Mouse (Mus musculus): ENCODE data around the gene Atp1a4.

The Atp1a4 gene

DNA sequence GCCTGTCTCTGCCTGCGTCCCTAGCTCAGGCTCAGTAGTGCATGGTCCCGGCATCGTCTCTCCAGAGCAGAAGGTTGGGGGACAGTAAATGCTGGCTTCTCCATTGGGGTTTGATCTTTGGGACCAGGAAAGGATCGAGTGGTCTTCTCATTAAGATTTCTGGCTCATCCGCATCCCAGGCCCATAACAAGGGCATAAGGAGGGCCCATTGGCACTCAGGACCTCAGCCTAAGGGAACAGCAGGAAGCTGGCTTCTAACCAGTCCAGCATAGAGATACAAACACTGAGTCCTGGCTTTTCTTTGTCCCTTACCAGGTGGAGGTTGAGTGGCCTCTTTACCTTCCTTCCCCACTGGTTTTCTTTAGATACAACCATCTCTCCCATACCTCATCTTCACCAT is 60.4 kb downstream of the Atp1a4 start:
- DNase-seq (ENCODE audit: low spot score): no peak

GRCm38 (mm10) chr1:172197146-172197545 is 61.1 kb downstream of the Atp1a4 start:
- no peak for DNase-seq (ENCODE audit: low spot score)

DNA sequence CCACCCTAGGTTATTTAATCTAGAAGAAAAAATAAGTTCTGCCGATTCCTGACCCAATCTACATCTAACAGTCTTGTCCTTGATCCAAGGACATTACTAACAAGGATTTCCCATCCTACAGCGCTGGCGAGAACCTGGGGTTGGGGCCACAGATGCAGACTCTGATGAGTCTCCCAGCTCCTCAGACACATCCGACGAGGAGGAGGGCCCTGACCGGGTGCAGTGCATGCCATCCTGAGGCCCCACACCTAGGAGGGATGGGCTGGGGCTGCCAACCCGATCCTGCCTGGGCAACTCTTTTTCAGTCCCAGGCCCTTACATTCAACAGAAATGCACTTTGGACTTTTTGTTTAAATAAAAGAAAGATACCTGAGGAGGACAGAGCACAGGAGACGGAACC is 63.8 kb downstream of the Atp1a4 start:
- DNase-seq (ENCODE audit: low spot score): no peak

DNA sequence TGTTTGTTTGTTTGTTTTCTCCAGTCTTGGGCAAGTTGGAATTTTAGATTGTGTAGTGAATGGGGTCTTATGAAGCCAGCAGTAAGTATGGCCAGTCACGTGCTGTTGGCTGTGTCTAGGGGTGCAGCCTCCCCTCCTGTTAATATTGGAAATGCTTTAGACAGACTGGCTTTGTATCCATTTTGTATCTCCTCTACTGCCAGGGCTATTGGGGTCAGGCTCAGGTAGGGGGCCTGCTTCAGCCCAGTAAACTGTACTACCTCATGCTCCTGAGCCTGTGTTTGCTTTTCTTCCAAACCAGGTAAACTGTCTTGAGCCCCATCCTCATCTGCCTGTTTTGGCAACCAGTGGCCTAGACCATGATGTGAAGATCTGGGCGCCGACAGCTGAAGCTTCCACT is 66.0 kb downstream of the Atp1a4 start:
- DNase-seq (ENCODE audit: low spot score): no peak

DNA sequence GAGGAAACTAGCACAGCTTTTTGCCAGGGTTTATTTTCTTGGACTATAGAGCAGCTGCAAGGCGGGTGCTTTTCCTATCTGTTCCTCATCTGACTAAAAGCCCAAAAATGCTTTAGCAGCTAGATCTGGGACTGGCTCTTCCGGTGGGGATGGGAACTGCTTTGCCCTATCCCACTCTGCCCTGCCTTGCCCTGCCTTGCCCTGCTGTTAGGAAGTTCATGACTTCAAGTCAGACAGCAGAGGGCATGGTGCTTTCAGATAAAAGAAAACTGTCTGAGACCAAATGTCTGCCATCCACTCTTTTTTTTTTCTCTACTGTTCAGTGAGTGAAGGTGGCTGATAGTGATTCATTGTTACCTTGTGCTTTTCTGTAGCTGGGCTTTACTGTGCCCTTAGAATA is 66.6 kb downstream of the Atp1a4 start:
- DNase-seq (ENCODE audit: low spot score): no peak

GRCm38 (mm10) chr1:172188891-172189290 is 69.3 kb downstream of the Atp1a4 start:
- DNase-seq (ENCODE audit: low spot score): no peak

GRCm38 (mm10) chr1:172186401-172187289 is 71.6 kb downstream of the Atp1a4 start:
- no peak for DNase-seq (ENCODE audit: low spot score)

GRCm38 (mm10) chr1:172183915-172184314 is 74.3 kb downstream of the Atp1a4 start:
- DNase-seq (ENCODE audit: low spot score): no peak

DNA sequence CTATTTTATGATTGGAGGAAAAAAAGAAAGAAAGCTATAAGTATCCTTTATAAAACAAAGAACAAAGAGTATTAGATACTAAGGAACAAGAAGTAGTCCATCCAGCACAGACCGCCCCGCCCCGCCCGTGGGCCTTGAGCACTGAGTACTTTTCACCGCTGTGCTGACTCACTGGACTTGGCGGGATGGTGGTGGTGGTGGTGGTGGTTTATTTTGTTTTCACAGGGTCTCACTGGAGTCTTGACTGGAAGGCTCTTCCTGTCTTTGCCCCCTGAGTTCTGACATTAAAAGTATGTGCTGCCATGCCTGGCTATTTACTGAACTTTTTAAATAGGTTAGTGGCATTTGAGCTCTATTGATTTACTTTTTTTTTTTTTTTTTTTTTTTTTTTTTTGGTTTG is 75.2 kb downstream of the Atp1a4 start:
- no peak for DNase-seq (ENCODE audit: low spot score)

DNA sequence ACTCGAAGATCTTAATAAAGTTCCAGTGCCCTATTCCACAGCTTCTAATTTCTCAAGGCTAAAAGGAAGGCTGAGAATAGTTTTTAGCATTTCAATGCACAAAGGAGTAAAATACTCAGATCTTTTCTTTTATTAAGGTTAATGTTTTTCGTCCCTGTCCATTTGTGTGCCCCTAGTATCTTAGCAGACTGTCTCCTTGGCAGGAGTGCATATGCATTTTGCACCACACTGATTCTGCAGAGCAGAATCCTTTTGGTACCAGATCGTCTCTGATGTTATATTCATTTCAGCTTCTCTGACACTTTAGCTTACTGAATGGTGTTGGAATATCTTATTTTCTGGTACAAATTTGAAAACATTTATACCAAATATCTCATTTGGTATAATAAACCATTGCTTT is 76.4 kb downstream of the Atp1a4 start:
- no peak for DNase-seq (ENCODE audit: low spot score)

DNA sequence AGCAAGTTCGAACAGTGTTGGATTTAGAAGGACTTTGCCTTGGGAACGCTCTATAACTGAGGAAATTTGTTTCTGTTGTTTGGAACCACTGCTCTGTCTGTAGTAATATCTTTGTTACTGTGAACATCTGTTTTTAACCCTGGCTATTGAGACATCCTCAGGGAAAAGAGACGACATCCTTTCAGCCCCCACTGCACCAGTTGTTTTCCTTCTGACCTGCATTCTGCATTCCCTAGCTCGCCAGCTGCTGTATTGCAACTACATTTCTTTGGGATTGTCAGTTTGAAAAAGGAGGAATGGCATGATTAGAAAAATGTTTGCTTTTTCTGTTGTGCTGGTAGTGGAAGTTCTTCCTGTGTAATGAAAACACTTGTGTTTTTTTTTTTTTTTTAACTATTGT is 77.3 kb downstream of the Atp1a4 start:
- DNase-seq (ENCODE audit: low spot score): no peak

- no peak for DNase-seq (ENCODE audit: low spot score)
Observed at GRCm38 (mm10) chr1:172179102-172179501, 79.1 kb downstream of the Atp1a4 start.

DNA sequence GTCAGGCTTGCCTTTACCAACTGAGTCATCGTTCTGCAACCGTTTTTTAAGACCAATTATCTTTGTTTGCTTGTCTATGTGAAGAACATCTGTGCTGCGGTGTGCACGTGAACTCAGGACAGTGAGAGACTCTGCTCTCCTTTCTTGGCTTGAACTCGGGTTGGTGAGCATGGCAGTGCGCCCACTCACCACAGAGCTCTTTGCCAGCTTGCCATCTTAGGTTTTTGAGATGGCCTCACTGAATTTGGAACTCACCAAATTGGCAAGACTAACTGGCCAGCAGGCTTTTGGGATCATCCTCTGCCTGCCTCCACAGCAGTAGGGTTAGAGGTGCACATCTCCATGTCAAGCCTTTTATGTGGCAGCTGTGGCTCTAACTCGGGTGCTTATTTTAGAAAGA is 80.4 kb downstream of the Atp1a4 start:
- no peak for DNase-seq (ENCODE audit: low spot score)

Data from urinary bladder, postnatal 14 days (tissue).